Mouse (Mus musculus) mature B cell (primary cell): ENCODE measurements around the gene Siah1a.

ENCODE experiments used
- in situ Hi-C: fragments of 300-500 bp; cut with MboI; formaldehyde crosslinking; loops from 2 replicates; pipeline ENCODE4 v1.14.3; 2019

Siah1a gene

DNA sequence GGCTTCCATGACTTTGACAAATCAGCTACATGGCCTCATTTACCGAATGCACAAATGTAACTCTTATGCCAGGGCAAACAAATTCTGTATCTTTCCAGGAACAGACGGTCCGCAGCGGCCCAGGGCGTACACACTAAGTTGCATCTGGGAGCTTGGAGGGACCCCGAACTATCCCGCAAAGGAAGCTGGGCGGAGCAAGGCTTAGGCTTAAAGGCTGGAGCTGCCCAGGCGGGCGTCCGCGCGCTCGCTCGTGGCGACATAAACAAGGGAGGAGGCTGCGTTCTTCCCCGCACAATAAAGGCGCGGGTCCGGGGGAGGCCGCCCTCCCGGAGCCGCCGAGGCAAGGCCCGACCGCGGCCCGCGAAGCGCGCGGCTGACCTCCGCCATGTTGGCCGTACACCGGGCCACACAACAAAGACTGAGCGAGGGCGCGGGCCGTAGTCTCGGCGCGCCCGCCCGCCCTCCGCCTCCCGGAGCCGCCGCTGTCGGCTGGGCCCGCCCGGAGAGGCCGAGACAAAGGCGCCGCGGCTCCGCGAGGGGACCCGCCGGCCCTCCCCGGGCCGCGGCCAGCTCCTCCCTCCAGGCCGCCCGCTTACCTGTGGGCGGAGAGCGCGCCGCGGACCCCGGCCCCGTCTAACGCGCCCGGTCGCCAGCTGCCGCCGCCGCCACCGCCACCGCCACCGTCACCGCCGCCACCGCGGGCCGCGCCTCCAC lies at the start of gene Siah1a, which contains the start of gene Gm10638:
Gene Siah1a (minus strand): TSS at position 714 of the 714 bp plus-strand sequence.
Gene Gm10638 (plus strand): TSS at position 479 of the 714 bp plus-strand sequence.
- in situ Hi-C loops = no loop called here

DNA sequence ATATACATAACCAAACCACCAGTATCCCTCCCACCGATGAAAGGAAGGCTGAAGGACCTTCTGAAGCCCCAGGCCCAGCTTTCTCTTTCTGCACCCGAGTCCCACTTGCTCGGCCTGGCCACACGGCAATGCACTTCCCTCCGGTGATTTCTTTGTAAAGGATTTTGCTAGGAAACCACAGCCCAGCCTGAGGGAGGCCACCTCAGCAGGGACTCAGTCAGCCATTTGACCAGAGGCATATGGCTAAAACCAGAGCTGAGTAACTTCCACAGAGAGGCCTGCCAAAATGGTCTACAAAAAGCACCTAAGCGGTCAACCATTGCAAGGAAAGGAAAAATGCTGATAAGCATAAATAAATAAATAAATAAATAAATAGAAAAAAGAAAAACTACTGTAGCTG lies 49.0 kb upstream of the Siah1a start:
- in situ Hi-C loops = no loop called here

DNA sequence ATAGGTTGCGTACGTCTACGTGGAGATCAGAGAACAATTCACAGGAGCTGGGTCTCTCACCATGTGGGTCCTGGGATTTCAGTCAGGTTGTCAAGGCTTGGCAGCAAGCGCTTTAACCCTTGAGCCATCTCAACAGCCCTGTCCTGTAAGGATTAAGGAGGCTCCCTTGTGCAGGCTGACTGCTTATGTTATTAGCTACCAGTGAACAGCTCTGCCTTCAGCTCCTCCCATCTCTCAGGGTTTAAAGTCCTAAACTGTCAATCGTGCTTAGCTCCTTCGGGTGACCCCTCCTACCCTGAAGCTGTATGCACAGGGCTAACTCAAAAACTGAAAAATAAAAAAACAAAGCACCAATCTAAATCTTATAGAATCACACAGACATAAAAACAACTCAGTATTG lies 45.8 kb upstream of the Siah1a start:
- in situ Hi-C loops = no loop called here

DNA sequence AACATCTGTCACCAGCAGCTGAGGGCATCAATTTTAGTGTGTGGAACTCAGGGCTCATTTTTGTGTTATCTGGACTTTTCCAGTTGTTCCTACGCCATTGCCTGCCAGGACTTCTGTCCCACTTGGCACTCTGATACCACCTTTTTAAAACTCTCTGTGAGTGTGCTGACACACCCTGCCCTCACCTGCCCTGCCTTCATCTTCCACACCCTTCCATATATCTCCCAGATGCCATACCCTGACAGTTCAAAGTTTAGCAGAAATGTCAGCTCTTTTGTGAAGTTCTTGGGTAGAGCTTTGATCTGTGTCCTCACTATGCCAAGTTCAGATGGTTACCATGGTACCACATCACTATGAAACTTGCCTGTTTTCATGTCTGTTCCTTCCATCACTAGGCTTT lies 43.8 kb upstream of the Siah1a start:
- in situ Hi-C loops = no loop called here

DNA sequence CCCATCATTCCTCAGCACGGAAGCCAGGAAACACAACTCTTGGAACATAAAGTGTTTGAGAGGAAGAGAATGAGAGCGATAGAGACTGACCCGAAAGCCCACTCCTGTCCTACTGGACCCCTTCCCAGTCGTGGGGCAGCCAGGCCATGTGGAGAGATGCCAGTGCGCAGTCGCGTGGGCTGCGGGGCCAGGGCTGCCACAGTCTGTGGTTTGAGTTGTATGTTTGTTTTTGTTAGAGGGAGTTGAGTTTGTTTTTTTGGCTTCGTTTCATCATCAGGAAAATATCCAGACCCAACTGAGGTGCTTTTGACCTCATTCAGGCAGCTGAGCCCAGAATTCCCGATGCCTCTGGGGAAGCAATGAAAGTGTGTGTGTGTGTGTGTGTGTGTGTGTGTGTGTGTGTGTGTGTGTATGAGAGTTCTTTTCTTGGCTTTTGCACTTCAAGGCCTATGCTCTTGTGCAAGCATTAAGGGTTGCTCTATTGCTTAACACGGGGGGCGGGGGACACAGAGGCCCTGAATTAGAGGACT lies 42.2 kb upstream of the Siah1a start:
- in situ Hi-C loops = no loop called here

DNA sequence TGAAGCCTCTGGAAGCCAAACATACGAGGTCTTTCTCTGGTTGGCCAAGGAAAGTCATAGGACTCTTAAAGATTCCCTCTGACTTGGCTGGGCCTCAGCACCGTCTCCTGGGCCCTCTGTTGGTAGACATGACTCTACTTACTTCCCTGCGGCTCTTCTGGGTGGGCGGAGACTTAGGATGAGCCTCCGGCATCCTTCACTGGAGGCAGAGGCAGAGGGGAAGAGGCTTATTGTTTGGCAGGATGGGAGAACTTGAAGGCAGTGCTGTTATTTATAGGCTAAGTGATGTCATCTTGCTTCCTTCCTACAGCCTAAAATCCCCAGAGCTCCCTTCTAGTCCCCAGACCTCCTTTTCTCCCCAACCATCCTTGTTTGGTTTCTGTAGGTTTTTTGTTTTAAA lies 40.8 kb upstream of the Siah1a start:
- in situ Hi-C loops = no loop called here

DNA sequence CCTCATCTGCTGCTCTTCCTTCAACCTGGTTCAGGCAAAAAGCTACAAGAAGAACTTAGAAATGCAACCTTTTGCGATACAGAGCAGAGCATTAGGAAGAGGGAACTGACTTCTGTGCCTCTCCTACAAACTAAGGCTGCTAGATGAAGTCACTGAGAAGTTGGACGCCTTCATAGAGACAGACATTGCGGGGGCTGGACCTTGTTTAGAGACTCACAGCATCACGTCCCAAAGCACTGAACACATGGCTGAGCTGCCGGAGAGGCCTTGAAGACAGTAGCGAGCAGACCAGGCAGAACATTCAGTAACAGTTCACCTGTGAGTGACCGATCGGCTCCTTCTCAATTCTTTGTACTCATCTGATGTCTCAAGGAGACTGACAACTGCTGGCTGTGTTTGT lies 35.4 kb upstream of the Siah1a start:
- in situ Hi-C loops = no loop called here

DNA sequence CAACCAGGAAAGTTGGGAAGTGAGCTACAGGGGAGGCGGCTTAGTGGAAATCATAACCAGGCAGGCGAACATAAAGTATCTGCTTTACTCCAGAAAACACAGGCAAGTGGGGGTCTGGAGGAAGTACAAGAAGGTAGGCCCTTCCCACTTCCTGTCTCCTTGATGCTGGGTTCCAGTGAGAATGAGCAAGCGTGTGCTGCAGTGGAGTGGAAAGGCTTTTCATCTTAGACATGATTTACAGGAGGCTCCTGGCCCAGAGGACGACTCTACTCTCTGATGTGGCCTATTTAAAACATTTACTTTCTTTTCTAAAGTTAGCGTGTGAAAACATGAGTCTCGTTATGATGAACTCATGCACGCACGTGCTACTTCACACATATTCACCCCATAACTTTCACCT lies 33.5 kb upstream of the Siah1a start:
- in situ Hi-C loops = no loop called here

DNA sequence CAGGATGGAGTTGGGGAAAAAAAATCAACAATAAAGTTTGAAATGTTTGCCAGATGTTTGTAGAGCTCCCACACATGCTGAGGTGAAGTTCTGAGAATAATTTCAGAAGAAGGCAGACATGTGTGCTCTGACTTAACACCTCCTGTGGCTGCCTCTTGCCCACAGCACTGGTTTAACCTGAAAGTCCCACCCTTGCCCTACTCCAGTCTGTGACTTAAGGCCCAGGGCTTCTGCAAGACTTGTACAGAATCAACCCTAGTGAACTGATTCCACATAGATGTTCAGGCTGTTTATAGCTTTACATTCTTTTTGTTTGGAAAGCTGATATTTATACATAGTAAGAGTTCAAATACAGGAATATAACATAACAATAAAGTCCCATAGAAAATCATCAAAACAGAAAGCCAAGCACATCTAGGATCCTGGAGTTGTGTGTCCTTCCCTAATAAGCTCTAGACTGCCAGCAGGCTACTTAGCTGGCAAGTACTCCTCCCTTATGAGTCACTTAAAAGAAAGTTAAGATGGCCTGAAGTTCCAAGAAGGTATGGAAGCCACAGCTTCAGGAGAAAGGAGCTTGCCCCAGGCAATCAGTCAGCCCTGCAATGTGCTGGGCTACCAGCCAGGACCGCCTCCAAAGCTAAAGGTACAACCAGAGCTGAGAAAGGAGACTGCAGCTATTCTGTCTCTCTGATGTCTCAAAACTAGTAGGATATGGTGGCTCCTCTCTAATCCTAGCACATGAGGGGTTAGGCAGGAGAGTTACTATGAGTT lies 24.4 kb upstream of the Siah1a start:
- in situ Hi-C loops = no loop called here

DNA sequence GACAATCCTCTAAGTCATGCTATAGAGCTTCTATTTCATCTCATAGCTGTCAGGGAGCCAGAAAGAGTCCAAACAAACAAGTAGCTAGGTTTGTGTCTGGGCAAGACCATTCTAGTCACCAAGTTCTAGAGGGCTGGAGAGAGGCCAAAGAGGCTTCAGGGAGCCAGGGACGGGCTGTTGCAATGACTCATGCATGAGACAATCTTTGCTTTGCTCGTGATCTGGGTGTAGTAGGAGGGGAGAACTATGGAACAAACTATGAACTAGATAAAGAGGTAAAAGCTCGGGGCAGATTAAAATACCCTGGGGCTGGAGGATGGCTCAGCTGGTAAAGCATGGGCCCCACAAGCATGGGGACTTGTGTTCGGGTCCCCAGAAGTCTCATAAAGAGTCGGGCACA lies 22.8 kb upstream of the Siah1a start:
- in situ Hi-C loops = no loop called here

DNA sequence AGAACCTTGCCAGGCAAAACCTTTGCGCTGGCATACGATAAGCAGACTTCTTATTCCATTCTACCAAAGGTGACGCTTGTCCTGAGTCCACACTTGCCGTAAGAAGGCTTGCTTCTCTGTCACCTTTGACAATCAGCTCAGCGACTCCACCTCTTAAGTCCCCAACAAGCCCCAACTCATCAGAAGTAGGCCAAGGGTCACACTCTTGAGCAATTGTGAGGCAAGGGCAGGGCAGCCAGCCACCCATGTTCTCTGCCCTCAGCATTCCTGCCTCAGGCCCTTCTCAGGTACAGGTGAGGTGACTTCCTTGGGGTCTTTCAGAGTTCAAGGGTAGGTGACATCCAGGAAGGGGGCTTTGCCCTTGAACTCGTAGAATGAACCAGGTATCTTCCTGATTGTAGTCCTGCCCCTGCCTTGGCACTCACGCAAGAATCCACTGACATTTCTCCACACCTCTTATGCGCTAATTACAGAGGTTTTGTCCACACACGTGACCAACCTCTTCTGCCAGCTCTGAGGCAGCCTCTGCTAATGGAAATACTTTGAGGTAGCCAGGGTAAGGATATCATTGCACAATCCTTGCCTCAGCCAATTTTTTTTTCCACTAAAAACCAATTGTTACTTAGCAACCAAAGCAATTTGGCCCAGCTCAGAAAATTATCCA lies 20.9 kb upstream of the Siah1a start:
- in situ Hi-C loops = no loop called here

DNA sequence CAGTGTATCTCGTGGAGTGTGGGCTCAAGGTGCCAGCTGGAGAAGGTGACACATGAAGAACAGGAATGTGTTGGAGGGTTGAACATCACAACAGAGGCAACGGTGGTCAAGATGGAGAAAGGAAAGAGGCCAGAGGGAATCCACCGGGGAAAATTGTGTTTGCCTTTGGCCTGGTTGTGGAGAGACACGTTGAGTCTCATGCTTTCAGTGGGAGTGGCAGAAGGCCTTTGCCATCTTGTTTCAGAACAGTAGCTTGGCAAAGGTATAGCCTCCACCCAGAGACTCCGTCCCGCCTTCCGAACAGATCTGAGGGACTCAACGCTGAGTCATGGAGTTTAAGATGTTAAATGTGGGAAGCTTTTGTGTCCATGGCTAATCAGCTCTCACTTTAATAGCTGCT lies 19.9 kb upstream of the Siah1a start:
- in situ Hi-C loops = no loop called here

DNA sequence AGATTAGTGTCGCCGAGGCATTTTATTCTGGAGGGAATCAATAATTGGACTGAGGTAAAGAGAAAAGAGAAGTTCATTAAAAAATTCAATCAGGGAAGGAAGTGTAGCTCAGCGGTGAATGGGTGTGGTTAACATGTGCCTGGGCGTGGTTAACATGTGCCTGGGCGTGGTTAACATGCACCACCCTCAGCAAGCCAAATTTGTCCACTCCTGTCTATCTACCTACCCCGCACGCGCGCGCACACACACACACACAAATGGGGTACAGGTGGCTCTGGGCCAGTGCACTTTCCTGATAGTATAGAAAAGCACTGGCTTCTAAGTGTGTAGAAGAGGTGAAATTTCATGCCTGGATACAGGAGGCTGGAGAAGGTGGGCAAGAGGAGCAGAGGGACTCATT lies 19.4 kb upstream of the Siah1a start:
- in situ Hi-C loops = no loop called here

DNA sequence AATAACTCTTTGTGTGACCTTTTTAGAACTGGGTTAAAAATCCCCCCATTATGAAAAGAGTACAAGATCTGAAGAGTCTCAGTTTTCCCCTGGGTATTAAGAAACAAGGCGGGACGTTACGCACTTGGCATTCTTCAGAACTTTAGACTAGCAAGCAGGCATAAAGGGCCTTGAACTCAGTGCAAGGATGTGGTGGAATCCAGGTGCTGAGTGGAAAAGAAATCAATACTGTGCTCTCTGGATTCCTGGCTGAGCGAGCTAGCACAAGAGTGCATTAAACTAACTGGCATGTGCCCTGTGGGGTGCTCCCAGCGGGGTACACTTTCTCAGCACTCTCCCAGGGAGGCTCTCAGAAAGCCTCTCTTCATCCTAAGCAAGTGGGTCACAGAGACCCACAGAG lies 17.1 kb upstream of the Siah1a start:
- in situ Hi-C loops = no loop called here

DNA sequence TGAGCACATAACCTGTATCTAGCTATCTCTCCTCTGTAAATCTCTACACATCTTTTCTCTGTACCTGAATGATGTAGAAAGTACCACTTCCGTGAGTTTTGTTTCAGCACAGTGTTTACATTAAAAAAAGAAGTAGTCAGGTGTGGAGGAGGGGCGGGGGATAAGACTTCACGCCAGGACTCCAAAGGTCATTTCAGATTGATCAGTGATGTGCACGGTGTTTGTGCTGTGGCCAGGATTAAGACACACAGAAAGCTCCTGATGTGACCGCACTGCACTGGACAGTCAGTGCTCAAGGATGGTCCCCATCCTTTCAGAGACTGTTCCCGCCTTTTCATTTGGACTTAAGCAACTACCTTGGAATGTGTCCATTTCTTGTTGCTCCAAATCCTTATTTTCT lies 15.0 kb upstream of the Siah1a start:
- in situ Hi-C loops = no loop called here

DNA sequence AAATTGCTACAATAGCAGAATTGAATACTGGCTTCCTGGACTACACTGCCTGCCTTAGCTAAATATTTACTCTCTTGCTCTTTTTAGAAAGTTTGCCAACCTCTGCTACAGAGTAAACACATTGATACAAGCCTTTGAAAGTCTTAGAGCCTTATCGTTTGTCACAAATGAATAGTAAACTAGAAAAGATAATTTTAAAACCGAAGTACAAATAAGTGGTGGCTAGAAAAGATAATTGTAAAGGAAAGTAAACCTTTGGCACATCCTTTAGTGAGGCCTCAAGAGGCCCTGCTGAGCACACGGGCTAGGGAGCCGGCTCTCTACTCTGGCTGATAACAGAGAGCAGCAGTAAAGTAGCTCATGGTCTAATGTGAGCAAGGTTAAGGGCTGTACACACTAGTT lies 13.4 kb upstream of the Siah1a start:
- in situ Hi-C loops = no loop called here

DNA sequence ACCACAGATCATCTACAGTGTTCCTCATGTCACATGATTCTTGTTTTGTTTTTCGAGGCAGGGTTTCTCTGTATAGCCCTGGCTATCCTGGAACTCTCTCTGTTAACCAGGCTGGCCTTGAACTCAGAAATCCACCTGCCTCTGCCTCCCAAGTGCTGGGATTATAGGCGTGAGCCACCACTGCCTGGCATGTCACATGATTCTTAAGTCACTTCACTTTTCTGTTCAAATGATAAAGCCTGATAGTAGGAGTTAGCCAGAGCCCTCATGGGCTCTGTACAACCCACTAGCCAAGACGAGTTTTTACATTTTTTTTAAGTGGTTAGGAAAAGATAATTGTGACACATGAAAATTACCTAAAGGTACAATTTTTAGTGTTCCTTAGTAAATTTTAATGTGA lies 12.9 kb upstream of the Siah1a start:
- in situ Hi-C loops = no loop called here

DNA sequence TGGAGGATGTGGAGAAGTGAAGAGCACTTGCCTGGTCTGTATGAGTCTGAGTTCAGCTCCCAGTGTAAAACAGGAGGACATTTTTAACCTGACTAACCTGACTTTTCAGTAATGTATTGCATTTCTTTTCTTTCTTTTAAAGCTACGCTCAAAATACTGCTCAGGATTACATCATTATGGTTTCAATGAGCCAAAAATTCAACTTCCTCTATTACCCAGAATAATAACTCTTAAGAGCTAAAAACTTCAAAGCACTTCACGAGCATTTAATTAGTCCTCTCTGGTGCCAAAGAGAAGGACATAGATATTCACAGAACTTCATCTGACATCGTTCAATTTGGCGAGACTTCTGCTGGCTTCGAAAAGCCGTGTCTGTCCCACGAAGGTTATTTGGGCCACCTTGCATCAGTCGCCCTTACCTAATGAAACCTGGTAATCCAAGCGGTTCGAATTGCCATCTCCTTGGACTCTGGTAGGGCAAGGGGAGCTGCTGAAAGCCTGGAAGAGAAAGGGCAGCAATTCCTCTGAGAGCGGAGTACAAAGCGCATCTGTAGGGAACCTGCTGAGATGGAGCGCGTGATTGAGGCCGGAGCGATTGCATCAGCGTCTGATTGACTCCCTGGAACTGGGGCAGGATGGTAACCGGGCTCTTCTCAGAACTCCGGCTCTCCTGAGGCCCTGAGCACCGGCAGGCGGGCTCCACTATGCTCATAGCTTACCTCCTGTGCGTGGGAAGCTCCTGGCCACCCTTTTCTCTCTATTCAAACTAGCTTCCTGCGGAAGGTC lies 11.4 kb upstream of the Siah1a start:
- in situ Hi-C loops = no loop called here

DNA sequence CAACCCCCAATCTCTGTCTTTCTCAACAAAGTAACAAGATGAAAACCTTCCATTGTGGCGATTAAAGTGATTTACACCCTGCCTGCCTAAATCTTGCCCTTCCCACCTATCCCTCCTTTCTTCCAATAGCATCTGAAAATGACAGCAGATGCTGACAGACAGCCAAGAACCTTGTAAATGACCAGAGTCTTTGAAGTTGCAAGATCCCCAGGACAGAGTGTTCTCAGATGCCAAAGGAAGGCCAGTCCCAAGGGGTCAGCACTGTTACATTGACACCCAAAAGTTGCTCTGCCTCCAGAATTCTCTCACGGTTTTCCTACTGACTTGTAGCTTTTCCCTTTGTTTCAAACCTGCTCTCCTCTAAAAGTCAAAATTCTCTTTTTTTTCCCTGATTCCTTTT lies 4.1 kb upstream of the Siah1a start:
- in situ Hi-C loops = no loop called here

DNA sequence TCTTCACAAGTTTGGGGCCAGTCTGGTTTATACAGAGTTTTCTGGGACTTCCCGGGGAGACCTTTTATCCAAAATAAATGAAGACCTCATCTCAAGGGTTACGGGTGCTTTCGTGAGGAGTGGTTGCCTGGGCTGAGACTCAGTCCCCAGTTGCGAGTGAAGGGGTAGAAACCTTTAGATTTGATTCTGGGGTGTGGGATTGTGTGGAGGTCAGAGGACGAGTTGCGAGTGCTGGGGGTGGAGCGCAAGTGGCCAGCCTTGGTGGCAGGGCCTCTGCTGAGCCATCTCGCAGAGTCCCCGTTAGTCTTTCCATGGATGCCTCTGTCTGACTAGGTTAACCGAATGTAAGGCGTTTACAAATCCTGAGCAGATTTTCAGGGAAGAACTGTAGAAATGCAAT lies 777 bp upstream of the Siah1a start:
- in situ Hi-C loops = no loop called here

DNA sequence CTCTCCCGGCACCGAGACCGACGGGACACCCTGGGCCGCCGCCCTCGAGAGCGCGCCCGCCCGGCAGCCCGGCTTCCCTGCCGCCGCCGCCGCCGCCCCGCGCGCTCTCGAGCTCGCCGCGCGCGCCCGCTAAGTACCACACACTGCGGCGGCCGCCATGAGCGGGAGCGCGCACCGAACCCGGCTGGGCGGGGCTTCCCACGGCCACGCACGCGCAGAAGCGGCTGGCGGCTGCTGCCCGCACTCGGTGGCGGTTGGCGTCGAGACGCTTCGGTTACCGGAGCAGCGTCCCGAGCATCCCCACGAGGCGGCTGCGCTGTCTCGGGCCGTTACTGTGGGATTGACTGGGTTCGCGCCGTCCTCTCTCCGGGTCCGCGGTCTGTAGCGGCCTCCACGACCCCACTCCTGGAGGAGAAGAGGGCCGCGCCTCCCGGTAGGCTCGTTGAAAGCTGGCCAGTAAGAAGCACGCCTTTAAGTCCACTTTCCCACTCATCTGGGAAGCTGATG lies 254 bp upstream of the Siah1a start:
- in situ Hi-C loops = no loop called here
